ENCODE assay signal across 21 mouse cellular contexts in the genomic region with DNA sequence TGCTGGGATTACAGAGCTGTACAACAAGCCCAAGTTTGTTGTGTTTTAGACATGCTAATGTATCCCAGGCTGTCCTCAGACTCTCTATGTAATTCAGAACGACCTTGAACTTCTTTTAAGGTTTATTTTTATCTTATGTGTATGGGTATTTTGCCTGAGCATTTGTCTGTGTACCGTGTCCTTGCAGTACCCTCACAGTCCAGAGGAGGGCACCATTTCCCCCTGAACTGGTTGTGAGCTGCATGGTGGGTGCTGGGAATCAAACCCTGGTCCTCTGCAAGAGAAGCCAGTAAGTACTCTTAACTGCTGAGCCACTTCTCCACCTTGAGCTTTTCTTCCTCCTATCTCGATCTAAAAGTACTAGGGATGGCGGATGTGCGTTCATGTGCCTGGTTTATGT. TPM values are rescaled to one million over a fixed set of nuclear protein-coding genes. Genes with fewer than 3 reads are reported as not detected.
DNase-seq lines count a peak whose midpoint lies in the region; ATAC-seq and TF ChIP-seq lines count a peak whose summit lies in the region.
"Had no signal": no experiment of that assay in that cellular context is flagged by ENCODE, and none has a peak within 500 bp of the region (broad histone marks: within the 10 kb centered on the region; RNA-seq: fewer than 3 reads in every experiment).

No protein-coding gene starts in this region.

- H3K27ac ChIP-seq in intestine, postnatal 0 days (ENCODE audit: low read depth, low read length), result no peak overlapping the region
- H3K27ac ChIP-seq in intestine, embryonic 15.5 days, result no peak overlapping the region
- no peak overlapping the region for H3K27ac ChIP-seq in liver, postnatal 0 days (ENCODE audit: low read depth)
- H3K27ac ChIP-seq: hindbrain, embryonic 14.5 days; midbrain, embryonic 15.5 days had no signal

- WGBS in intestine, postnatal 0 days, result 86% methylated on average over 5 of the region's 5 CpGs
- 85% methylated on average over 5 of the region's 5 CpGs for WGBS in intestine, embryonic 15.5 days
- 86% methylated on average over 5 of the region's 5 CpGs for WGBS in lung, adult 2 months
- 86% methylated on average over 5 of the region's 5 CpGs for WGBS in liver, postnatal 0 days (ENCODE audit: insufficient replicate concordance)

- H3K9ac ChIP-seq in intestine, postnatal 0 days (ENCODE audit: low read depth, low read length), result no peak overlapping the region
- no peak overlapping the region for H3K9ac ChIP-seq in intestine, embryonic 15.5 days
- no peak overlapping the region for H3K9ac ChIP-seq in liver, postnatal 0 days (replicated peaks)
- H3K9ac ChIP-seq: hindbrain, embryonic 14.5 days; midbrain, embryonic 15.5 days had no signal

- ATAC-seq in intestine, postnatal 0 days, result no peak
- ATAC-seq in intestine, embryonic 15.5 days, result no peak
- no peak for ATAC-seq in G1E (ENCODE audit: extremely low read depth, insufficient number of reproducible peaks, low FRiP score, poor library complexity, severe bottlenecking)
- ATAC-seq in liver, postnatal 0 days, result no peak
- ATAC-seq: activated CD4-positive, CD25-positive, alpha-beta regulatory T cell, adult 4 months; midbrain, embryonic 15.5 days had no signal

- H3K4me3 ChIP-seq in intestine, postnatal 0 days (ENCODE audit: low read depth, low read length), result no peak overlapping the region
- no peak overlapping the region for H3K4me3 ChIP-seq in intestine, embryonic 15.5 days (replicated peaks)
- no peak overlapping the region for H3K4me3 ChIP-seq in lung, adult 2 months (replicated peaks; ENCODE audit: extremely low read depth, low read depth, low read length)
- H3K4me3 ChIP-seq in G1E (ENCODE audit: low read depth, low read length), result no peak overlapping the region
- H3K4me3 ChIP-seq in liver, postnatal 0 days (ENCODE audit: low read depth, low read length), result no peak overlapping the region
- H3K4me3 ChIP-seq: midbrain, embryonic 15.5 days had no signal

- intact Hi-C loops in gastrocnemius, postnatal 14 days (cut with DNase I; ENCODE audit: low total_unique reads), result no loop called here

- no peak for DNase-seq in lung, adult 2 months
- DNase-seq in lung, postnatal 25 days (ENCODE audit: low spot score), result no peak
- DNase-seq in G1E (ENCODE audit: low spot score), result no peak
- DNase-seq in liver, postnatal 0 days, result no peak
- DNase-seq in urinary bladder, postnatal 4 days (ENCODE audit: low spot score in 2 of 2), result no peak
- DNase-seq in gastrocnemius, postnatal 14 days, result no peak
- DNase-seq: adrenal gland, postnatal 14 days; cerebellum, adult 9-11 months; gastrocnemius, postnatal 36 days; heart, postnatal 14 days; kidney, adult 18-20 months; kidney, postnatal 4 days; left cerebral cortex, postnatal 4 days had no signal

- no peaks in the 10 kb centered on the region for H3K9me3 ChIP-seq in intestine, postnatal 0 days (ENCODE audit: control insufficient read depth)
- H3K9me3 ChIP-seq in intestine, embryonic 15.5 days, result no peaks in the 10 kb centered on the region
- peaks cover 9% of the 10 kb centered on the region for H3K9me3 ChIP-seq in G1E (replicated peaks)
- peaks cover 4% of the 10 kb centered on the region; the same call in 1 of the 2 replicates for H3K9me3 ChIP-seq in liver, postnatal 0 days (ENCODE audit: low read length)
- H3K9me3 ChIP-seq: midbrain, embryonic 15.5 days had no signal

- no peak for TF ChIP-seq EP300 in liver, postnatal 0 days (IDR thresholded peaks at IDR 0.05; ENCODE audit: low read depth)

- H3K36me3 ChIP-seq in intestine, postnatal 0 days (ENCODE audit: control insufficient read depth, insufficient read depth), result no peaks in the 10 kb centered on the region
- H3K36me3 ChIP-seq in intestine, embryonic 15.5 days, result no peaks in the 10 kb centered on the region
- H3K36me3 ChIP-seq in G1E (replicated peaks), result no peaks in the 10 kb centered on the region
- H3K36me3 ChIP-seq in liver, postnatal 0 days (replicated peaks; ENCODE audit: insufficient read depth, low read length), result peaks cover 26% of the 10 kb centered on the region; the same call in 1 of the 2 replicates
- H3K36me3 ChIP-seq: midbrain, embryonic 15.5 days had no signal

- no peak overlapping the region for H3K4me2 ChIP-seq in intestine, postnatal 0 days (replicated peaks; ENCODE audit: low read depth)
- H3K4me2 ChIP-seq in intestine, embryonic 15.5 days (replicated peaks), result no peak overlapping the region
- H3K4me2 ChIP-seq in liver, postnatal 0 days (ENCODE audit: low read depth, low read length), result no peak overlapping the region
- H3K4me2 ChIP-seq: heart, embryonic 11.5 days; hindbrain, embryonic 14.5 days; midbrain, embryonic 15.5 days had no signal

- no peak for TF ChIP-seq POLR2A in lung, adult 2 months (IDR thresholded peaks at IDR 0.05; ENCODE audit: borderline replicate concordance, extremely low read depth, low read depth, low read length)

- H3K27me3 ChIP-seq in intestine, postnatal 0 days (replicated peaks; ENCODE audit: control insufficient read depth, insufficient read depth, low read length), result no peaks in the 10 kb centered on the region
- no peaks in the 10 kb centered on the region for H3K27me3 ChIP-seq in intestine, embryonic 15.5 days (replicated peaks)
- H3K27me3 ChIP-seq in G1E (ENCODE audit: insufficient read depth, low read length), result peaks cover 29% of the 10 kb centered on the region
- no peaks in the 10 kb centered on the region for H3K27me3 ChIP-seq in liver, postnatal 0 days (ENCODE audit: insufficient read depth, low read length)
- H3K27me3 ChIP-seq: midbrain, embryonic 15.5 days had no signal

- H3K4me1 ChIP-seq in intestine, postnatal 0 days (replicated peaks; ENCODE audit: control insufficient read depth, insufficient read depth, low read length), result no peaks in the 10 kb centered on the region
- H3K4me1 ChIP-seq in intestine, embryonic 15.5 days (replicated peaks), result no peaks in the 10 kb centered on the region; the same call in 1 of the 2 replicates
- H3K4me1 ChIP-seq in lung, adult 2 months (ENCODE audit: control insufficient read depth, insufficient read depth, low read length), result no peaks in the 10 kb centered on the region
- no peaks in the 10 kb centered on the region; the same call in 1 of the 2 replicates for H3K4me1 ChIP-seq in G1E (ENCODE audit: insufficient read depth, low read depth, low read length)
- H3K4me1 ChIP-seq in liver, postnatal 0 days (ENCODE audit: insufficient read depth), result peaks cover 3% of the 10 kb centered on the region; the same call in 1 of the 2 replicates
- H3K4me1 ChIP-seq: midbrain, embryonic 15.5 days had no signal

- TF ChIP-seq CTCF in intestine, postnatal 0 days (IDR thresholded peaks at IDR 0.05; ENCODE audit: low read depth), result peak; percentile 45
- 0 out of 2 replicates have a peak, but pooled peaks have one; percentile 10 for TF ChIP-seq CTCF in lung, adult 2 months (IDR thresholded peaks at IDR 0.05; ENCODE audit: insufficient read depth, low read length)
- 0 out of 2 replicates have a peak, but pooled peaks have one; percentile 21 for TF ChIP-seq CTCF in G1E (IDR thresholded peaks at IDR 0.05; ENCODE audit: low read depth, low read length)
- peak; percentile 64 for TF ChIP-seq CTCF in liver, postnatal 0 days (IDR thresholded peaks at IDR 0.05; ENCODE audit: low read depth)

RNA-seq across cellular contexts. Expression of gene Serpinf2, which starts 5.3 kb away (rescaled TPM):
- polyA plus RNA-seq in intestine, postnatal 0 days (2015; fragmentation: Nextera tagmentation; extraction: Ambion mirVana), result 2.7 and 4.0 TPM in 2 replicates
- 20.4 and 26.4 TPM in 2 replicates for polyA plus RNA-seq in intestine, embryonic 15.5 days (2015; fragmentation: Nextera tagmentation; extraction: Ambion mirVana)
- polyA plus RNA-seq in lung, adult 2 months (2012; rRNA removed), result 0.60 and 0.82 TPM in 2 replicates
- total RNA-seq in G1E (2014; fragmentation: Nextera tagmentation) (not detected in 2 replicates), G1E (2017) (0.33 and 0.41 TPM in 2 replicates)
- 0.03 TPM in 1 of 2 replicates, not detected in the other for polyA plus RNA-seq in G1E (2012)
- polyA plus RNA-seq in liver, postnatal 0 days (2015; fragmentation: Nextera tagmentation; extraction: Ambion mirVana), result 975 and 1,049 TPM in 2 replicates
- total RNA-seq in gastrocnemius, postnatal 14 days (2021), result not detected
- total RNA-seq: gastrocnemius, postnatal 36 days; heart, postnatal 14 days had no signal
- polyA plus RNA-seq: activated CD4-positive, CD25-positive, alpha-beta regulatory T cell, adult 4 months; embryonic facial prominence, embryonic 14.5 days; hindbrain, embryonic 14.5 days; midbrain, embryonic 15.5 days; thymus, postnatal 0 days had no signal

RNA-seq across cellular contexts. Expression of gene Serpinf1, which starts 11.6 kb away (rescaled TPM):
- polyA plus RNA-seq in intestine, postnatal 0 days (2015; fragmentation: Nextera tagmentation; extraction: Ambion mirVana), result 20.7 and 21.4 TPM in 2 replicates
- 41.1 and 48.0 TPM in 2 replicates for polyA plus RNA-seq in intestine, embryonic 15.5 days (2015; fragmentation: Nextera tagmentation; extraction: Ambion mirVana)
- polyA plus RNA-seq in lung, adult 2 months (2012; rRNA removed), result 96.0 and 110 TPM in 2 replicates
- total RNA-seq in G1E (2014; fragmentation: Nextera tagmentation) (not detected in 2 replicates), G1E (2017) (0.38 TPM in 1 of 2 replicates, not detected in the other)
- not detected in 2 replicates for polyA plus RNA-seq in G1E (2012)
- 823 and 833 TPM in 2 replicates for polyA plus RNA-seq in liver, postnatal 0 days (2015; fragmentation: Nextera tagmentation; extraction: Ambion mirVana)
- 100 to 1,000 TPM; 128 to 156 TPM for total RNA-seq in gastrocnemius, postnatal 14 days (2021)

RNA-seq across cellular contexts. Expression of gene Wdr81, which starts 20.4 kb away (rescaled TPM):
- polyA plus RNA-seq in intestine, postnatal 0 days (2015; fragmentation: Nextera tagmentation; extraction: Ambion mirVana), result 8.8 and 9.9 TPM in 2 replicates
- 6.1 and 7.0 TPM in 2 replicates for polyA plus RNA-seq in intestine, embryonic 15.5 days (2015; fragmentation: Nextera tagmentation; extraction: Ambion mirVana)
- polyA plus RNA-seq in lung, adult 2 months (2012; rRNA removed), result 27.9 and 29.9 TPM in 2 replicates
- total RNA-seq in G1E (2014; fragmentation: Nextera tagmentation) (6.3 and 12.3 TPM in 2 replicates), G1E (2017) (15.0 and 17.4 TPM in 2 replicates)
- polyA plus RNA-seq in G1E (2012), result 18.7 and 20.5 TPM in 2 replicates
- polyA plus RNA-seq in liver, postnatal 0 days (2015; fragmentation: Nextera tagmentation; extraction: Ambion mirVana), result 8.4 and 9.5 TPM in 2 replicates
- 1 to 10 TPM; 6.0 TPM for total RNA-seq in gastrocnemius, postnatal 14 days (2021)

RNA-seq across cellular contexts. Expression of gene Tlcd2, which starts 27.4 kb away (rescaled TPM):
- 52.7 and 53.9 TPM in 2 replicates for polyA plus RNA-seq in intestine, postnatal 0 days (2015; fragmentation: Nextera tagmentation; extraction: Ambion mirVana)
- 17.7 and 20.3 TPM in 2 replicates for polyA plus RNA-seq in intestine, embryonic 15.5 days (2015; fragmentation: Nextera tagmentation; extraction: Ambion mirVana)
- polyA plus RNA-seq in lung, adult 2 months (2012; rRNA removed), result 15.3 and 29.6 TPM in 2 replicates
- total RNA-seq in G1E (2014; fragmentation: Nextera tagmentation), result 1.7 TPM in 1 of 2 replicates, not detected in the other
- total RNA-seq in G1E (2017), result 0.58 and 1.8 TPM in 2 replicates
- polyA plus RNA-seq in G1E (2012), result not detected in 2 replicates
- polyA plus RNA-seq in liver, postnatal 0 days (2015; fragmentation: Nextera tagmentation; extraction: Ambion mirVana), result 34.2 and 35.6 TPM in 2 replicates
- total RNA-seq in gastrocnemius, postnatal 14 days (2021), result 10 to 100 TPM; 17.3 to 23.0 TPM

RNA-seq across cellular contexts. Expression of gene Prpf8, which starts 52.5 kb away (rescaled TPM):
- polyA plus RNA-seq in intestine, postnatal 0 days (2015; fragmentation: Nextera tagmentation; extraction: Ambion mirVana), result 15.4 and 15.5 TPM in 2 replicates
- polyA plus RNA-seq in intestine, embryonic 15.5 days (2015; fragmentation: Nextera tagmentation; extraction: Ambion mirVana), result 47.5 and 48.2 TPM in 2 replicates
- 67.9 and 90.2 TPM in 2 replicates for polyA plus RNA-seq in lung, adult 2 months (2012; rRNA removed)
- total RNA-seq in G1E (2014; fragmentation: Nextera tagmentation), result 537 and 539 TPM in 2 replicates
- total RNA-seq in G1E (2017), result 147 and 150 TPM in 2 replicates
- 55.3 and 90.1 TPM in 2 replicates for polyA plus RNA-seq in G1E (2012)
- polyA plus RNA-seq in liver, postnatal 0 days (2015; fragmentation: Nextera tagmentation; extraction: Ambion mirVana), result 12.1 and 13.9 TPM in 2 replicates
- 10 to 100 TPM; 64.9 to 68.5 TPM for total RNA-seq in gastrocnemius, postnatal 14 days (2021)

Comparison
In these comparisons a context has a peak if more than half of its experiments do, and no peak if none do; other contexts are left out.
1. CTCF ChIP-seq: peak in every context shown above with its lines; median percentile 64 in liver, postnatal 0 days; 45 in intestine, postnatal 0 days; 21 in G1E; 10 in lung, adult 2 months.
2. RNA of gene Serpinf2, which starts 5.3 kb away (polyA plus RNA-seq): 975 to 1,049 TPM in liver, postnatal 0 days; 20.4 to 26.4 TPM in intestine, embryonic 15.5 days, 2.7 to 4.0 TPM in intestine, postnatal 0 days, 0.60 to 0.82 TPM in lung, adult 2 months and 0.03 TPM in G1E; every median in the first group is over 10 times any median in the second.
3. RNA of gene Serpinf1, which starts 11.6 kb away (polyA plus RNA-seq): 823 to 833 TPM in liver, postnatal 0 days, 96.0 to 110 TPM in lung, adult 2 months, 41.1 to 48.0 TPM in intestine, embryonic 15.5 days and 20.7 to 21.4 TPM in intestine, postnatal 0 days; not detected in G1E; every median in the first group is over 10 times any median in the second.